Mouse (Mus musculus) mature B cell (primary cell): ENCODE measurements around the gene Scfd2.

ENCODE experiments used
- in situ Hi-C: fragments of 300-500 bp; cut with MboI; formaldehyde crosslinking; loops from 2 replicates; pipeline ENCODE4 v1.14.3; 2019

Scfd2 gene

DNA sequence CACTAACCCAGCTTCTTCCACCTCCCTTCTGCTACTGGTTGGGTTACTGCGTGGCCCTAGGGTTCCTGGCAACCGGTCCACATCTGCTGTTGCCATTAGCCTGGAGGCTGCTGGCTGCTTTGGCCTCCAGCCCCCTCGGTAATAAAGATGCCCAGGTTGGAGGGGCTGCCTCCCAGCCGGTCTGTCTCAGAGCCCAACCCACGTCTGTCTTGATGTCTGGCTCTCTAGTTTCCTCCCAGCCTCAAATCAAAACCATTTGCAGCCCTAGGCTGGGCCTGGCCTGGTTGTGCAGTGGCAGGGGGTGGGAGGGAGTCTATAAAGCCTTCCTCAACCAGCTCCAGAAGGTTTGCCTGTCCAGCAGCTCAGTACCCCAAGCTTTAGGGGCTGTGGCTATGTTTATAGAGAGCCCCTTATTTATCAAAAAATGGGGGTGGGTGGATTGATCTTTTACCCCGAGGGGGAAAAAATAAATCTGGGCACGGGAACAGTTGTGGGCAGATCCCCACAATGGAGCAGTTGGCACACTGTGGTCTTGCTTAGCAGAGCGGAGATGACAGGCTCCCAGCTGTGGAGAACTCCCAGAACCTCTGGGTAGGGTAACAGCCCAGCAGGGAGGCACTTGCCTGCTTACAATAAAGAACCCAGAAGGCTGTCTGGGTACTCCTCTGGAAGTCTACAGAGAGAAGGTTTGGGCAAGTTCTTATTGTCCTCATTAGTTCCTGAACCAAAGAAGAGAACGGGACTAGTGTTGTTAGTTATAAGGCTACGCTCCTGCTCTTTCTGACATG lies 329.8 kb downstream of the Scfd2 start:
- in situ Hi-C loops, result no loop called here

DNA sequence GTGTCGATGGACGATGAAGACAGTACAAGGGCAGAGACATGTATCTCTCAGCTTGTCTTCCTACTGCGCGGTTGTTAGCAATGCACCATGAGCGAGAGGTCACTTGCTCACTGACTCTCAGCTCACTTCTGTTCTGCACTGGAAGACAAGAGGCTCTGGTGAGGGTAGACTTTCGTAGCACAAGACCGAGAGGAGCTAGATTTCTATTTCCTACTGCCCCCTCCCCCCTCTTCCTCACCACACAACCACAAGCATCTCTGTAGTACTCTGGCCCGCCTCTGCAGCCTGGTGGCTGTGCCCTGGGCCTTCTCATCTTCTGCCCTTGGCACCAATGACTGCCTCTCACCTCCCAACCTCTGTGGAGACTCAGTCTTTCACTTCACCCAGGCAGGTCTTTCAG lies 331.1 kb downstream of the Scfd2 start:
- in situ Hi-C loops, result no loop called here

DNA sequence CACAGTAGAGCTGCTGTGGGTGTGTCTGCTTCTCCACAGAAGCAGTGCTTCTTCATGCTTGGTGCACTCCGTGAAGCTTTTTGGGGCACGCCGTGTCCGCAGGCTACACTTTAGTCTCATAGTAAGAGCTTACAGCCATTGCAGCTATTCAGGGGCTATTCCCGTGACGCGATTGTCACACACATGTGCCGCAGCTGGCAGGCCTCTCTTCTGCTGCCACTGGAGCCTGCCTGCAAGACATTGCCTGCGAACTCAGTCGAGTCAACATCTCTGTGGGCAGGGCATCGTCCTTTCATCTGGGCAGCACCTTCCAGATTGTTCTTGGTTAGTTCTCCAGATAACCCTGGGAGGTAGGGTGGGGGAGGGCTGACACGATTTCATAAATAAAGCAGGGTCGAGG lies 331.8 kb downstream of the Scfd2 start:
- in situ Hi-C loops, result no loop called here

- in situ Hi-C loops, result no loop called here
These were observed 333.1 kb downstream of the Scfd2 start for GRCm38 (mm10) chr5:74198446-74198845.

DNA sequence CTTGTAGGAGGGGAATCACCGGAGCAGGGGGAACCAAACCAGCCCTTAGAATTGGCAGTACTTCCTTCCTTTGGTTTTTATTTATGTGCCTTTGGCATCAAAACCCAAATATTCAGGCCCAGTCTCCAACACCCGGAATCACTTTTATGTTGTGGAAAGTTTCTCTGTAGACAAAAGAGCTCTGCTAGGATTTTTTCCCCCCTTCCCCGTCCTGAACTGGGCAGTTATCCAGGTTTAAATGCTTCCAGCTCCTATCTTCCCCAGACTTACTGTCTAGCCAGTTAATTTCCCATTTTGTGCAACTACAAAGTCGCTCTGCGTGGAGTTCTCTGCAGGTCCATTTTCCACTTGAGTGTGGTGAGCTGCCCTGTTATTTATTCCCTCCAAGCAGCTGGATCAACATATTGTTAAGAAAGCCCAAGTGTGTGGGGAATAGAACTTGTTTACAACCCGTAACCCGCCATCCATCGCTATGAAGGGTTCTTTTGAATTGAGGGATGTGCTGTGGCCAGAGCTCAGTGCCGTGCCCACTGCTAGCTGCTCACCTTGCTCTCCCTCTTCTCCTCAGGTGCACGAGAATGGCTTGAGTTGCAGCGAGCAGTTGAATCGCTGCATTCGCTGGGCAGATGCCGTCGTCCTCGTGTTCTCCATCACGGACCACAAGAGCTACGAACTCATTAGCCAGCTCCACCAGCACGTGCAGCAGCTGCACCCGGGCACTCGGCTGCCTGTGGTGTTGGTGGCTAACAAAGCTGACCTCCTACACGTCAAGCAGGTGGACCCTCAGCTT lies 333.8 kb downstream of the Scfd2 start:
- in situ Hi-C loops, result no loop called here

DNA sequence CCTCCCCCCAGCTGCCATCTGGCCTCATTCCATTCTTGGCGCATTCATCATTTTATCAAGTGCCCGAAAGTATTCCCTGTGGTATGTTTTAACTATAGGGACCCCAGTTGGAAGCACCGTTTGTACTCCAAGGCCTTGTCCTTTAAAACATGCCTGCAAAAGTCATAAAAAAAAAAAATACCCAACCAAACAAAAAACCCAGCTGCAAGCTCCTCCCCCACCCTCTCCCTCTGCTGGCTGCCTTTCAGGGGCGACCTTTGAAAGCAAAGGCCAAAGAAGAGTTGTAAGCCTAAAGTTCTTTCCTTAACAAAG lies 335.3 kb downstream of the Scfd2 start:
- in situ Hi-C loops, result no loop called here

GRCm38 (mm10) chr5:74195614-74196306 lies 335.8 kb downstream of the Scfd2 start:
- in situ Hi-C loops, result no loop called here

- in situ Hi-C loops, result no loop called here
These were observed 336.5 kb downstream of the Scfd2 start, which contains the start of gene Rasl11b for GRCm38 (mm10) chr5:74194841-74195613. TSS of gene Rasl11b (plus strand) at chr5:74195286.

- in situ Hi-C loops, result no loop called here
These were observed 337.3 kb downstream of the Scfd2 start for GRCm38 (mm10) chr5:74194027-74194840.

DNA sequence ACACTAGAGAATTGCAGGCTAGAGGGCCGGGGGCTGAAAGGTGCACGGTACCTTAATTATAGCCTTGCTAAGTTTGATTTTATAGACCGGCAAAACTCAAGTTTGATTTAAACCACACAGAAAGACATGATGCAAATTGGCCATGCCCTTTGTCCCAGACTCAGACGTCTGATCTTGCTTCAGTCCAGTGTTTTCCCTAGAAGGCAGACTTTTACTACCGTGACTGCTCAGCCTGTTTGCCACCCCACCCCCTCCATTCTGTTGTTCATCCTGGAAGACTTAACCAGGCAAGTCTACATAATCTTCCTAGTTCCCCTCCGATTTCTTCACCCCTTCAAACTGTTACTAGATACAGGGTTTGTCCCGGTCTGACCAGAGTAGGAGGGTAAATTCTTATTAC lies 337.9 kb downstream of the Scfd2 start:
- in situ Hi-C loops, result no loop called here

DNA sequence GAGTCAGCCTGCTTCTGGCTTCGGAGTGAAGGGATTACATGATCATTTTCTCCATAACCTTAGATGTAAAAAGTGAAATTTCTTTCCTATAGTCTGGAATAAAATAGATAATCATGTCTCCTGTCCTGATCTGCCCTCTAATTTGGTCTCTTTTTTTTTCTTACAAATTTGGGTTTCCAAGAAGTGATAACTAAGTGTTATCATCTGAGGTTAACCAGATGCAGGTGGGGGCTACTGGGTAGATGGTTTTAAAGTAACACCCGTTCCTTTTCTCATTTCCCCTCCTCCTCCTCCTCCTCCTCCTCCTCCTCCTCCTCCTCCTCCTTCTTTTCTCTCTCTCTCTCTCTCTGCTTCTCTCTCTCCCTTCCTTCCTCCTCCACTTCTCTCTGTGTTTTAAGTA lies 338.6 kb downstream of the Scfd2 start:
- in situ Hi-C loops, result no loop called here

DNA sequence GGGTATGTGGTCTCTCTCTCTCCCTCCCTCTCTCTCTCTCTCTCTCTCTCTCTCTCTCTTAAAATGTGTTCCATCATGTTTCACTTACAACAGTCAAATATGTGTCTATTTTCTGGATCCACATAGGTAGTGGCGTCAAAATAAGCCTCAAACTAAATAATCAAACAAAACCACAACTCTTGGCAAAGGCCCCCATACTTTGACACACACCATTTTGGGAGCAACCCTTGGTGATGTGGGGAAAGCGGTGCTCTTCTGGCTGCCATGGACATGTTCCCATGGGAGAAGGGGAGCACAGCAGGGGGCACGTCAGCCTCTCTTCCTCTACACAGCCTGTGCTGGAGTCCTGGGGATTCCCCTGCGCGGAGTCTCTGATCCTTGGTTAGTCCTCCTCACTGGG lies 340.6 kb downstream of the Scfd2 start:
- in situ Hi-C loops, result no loop called here

DNA sequence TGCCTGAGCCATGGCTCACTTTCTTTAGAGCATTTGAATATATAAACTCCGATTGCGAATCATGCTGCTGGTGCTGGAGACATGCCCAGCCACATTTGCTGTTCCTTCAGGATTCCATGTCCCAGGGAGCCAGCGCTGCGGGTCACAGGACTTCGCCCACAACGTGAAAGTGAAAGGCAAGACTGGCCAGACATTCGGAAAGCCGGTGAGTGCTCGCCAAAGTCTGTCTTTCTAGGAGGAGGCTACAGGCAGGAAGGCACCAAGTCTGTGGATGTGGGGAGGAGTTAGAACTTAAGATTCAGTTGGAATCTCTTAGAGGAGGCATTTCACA lies 341.4 kb downstream of the Scfd2 start:
- in situ Hi-C loops, result no loop called here

DNA sequence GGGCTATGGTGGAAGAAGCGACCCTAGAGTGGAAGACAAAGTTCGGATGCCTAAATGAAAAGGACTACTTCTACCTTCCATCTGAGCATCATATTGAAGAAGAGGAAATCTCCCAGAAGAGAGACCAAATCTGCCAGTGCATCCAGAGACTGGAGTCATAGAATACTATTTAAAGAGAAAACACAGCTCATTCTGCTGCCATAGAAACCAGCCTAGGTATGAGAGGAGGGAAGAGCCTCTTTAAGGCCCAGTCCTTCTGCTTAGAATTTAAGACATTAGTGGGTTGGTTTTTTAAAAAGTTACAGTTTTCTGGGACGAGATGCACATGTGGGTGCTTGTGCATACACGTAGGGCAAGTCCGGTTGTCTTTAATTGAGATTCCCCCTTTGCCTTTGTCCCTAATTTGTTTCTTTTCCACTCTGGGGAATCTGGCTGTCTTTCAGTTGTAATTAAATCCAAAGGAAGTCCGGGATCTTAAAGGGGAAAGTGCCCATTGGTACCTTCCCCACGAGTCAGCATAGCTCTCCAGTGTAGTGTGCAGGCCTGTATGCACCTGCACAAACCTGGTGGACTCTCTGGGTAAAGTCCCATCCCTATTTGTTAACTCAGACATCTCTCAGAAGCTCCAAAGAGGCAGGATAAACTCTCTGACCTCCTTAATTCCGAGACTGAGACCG lies 341.9 kb downstream of the Scfd2 start:
- in situ Hi-C loops, result no loop called here

GRCm38 (mm10) chr5:74188886-74189285 lies 342.7 kb downstream of the Scfd2 start:
- in situ Hi-C loops, result no loop called here

- in situ Hi-C loops, result no loop called here
These were observed 343.5 kb downstream of the Scfd2 start for GRCm38 (mm10) chr5:74188076-74188475.

DNA sequence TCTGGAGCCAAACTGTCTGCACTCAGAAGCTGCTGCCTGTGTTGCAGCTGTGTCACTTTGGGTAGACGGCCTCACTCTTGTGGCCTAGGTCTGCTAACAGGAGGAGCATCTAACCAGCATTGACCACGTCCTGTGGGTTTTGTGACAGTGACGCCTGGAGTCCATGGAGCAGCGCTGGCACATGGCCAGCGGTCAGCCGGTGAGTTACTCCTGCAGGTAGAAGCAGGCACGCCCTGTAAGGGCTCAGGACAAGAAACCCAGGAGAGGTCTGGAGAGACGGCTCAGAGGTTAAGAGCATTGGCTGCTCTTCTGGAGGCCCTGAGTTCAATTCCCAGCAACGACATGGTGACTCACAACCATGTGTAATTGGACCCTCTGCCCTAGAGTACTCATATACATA lies 347.0 kb downstream of the Scfd2 start:
- in situ Hi-C loops, result no loop called here

DNA sequence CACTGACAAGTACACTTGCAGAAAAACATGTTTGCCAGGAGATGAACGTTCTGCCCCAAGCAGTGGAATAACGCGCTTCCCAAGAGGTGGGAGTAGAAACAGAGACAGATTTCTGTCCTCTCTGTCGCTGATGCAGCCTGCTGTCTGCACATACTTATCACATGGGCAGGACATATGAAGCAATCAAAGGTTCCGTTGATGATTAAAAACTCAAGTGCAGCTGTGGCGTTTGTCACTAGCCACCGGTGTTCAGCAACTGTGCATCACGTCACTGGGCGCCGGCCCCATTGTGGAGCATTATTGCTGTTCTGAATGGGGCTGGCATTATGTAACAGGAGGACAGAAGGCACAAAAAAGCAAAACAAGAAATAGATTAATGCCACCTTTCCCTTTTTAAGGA lies 348.4 kb downstream of the Scfd2 start:
- in situ Hi-C loops, result no loop called here

DNA sequence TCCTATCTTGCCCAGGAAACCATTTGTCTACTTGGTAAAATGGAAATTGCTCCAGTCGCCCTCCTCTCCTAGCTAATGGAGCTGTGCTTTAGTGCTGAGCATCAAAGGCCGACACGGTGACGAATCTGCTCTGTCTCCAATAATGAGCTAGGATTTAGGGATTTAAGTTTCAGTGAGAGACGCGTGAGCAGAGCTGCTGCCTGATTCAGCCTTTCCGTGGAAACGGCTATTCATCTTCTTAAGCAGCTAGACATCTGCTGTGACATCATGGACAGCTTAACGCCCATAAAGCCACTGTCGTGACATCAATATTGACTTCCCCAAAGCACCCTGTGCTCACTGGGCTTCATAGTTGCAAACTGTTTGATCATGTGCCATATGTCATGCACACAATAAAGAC lies 351.3 kb downstream of the Scfd2 start:
- in situ Hi-C loops, result no loop called here

- in situ Hi-C loops, result no loop called here
These were observed 355.9 kb downstream of the Scfd2 start for GRCm38 (mm10) chr5:74175526-74176270.
